Mouse (Mus musculus): Measurements from ENCODE around the gene Gsdme.

- no peak for TF ChIP-seq CTCF (IDR thresholded peaks at IDR 0.05; ENCODE audit: low read depth, low read length)
- no peak for TF ChIP-seq GATA1 (IDR thresholded peaks at IDR 0.05; ENCODE audit: borderline replicate concordance, low read length)
- TF ChIP-seq GATA2 (IDR thresholded peaks at IDR 0.05; ENCODE audit: borderline replicate concordance, low read depth, low read length) = no peak
These were observed 124.1 kb downstream of the Gsdme start for GRCm38 (mm10) chr6:50139526-50139925.
